Mouse (Mus musculus): ENCODE results near the gene Btrc.

- TF ChIP-seq CTCF (IDR thresholded peaks at IDR 0.05) = no peak
- no peak for TF ChIP-seq POLR2A (IDR thresholded peaks at IDR 0.05; ENCODE audit: insufficient read depth, low read depth, low read length)
These were observed 119.9 kb downstream of the Btrc start for GRCm38 (mm10) chr19:45483470-45483869.

All from heart, adult 2 months (tissue).